Mouse (Mus musculus) frontal cortex, adult (tissue): ENCODE data around the gene Abtb1.

Experiments
- ATAC-seq: cut with Nextera tagmentation; 2 replicates; pipeline ENCODE4 v1.9.2; 2017; ENCODE audit warnings: mild to moderate bottlenecking, moderate library complexity, mixed read lengths; ENCODE audit not compliant: low TSS enrichment

Abtb1 gene

GRCm38 (mm10) chr6:88803051-88803450 lies 38.7 kb downstream of the Abtb1 start:
- no peak for ATAC-seq

GRCm38 (mm10) chr6:88800735-88801134 lies 41.0 kb downstream of the Abtb1 start:
- no peak for ATAC-seq

GRCm38 (mm10) chr6:88800191-88800590 lies 41.6 kb downstream of the Abtb1 start:
- ATAC-seq: no peak

GRCm38 (mm10) chr6:88794561-88794971 lies 47.2 kb downstream of the Abtb1 start:
- ATAC-seq: no peak

- peak; percentile 48 for ATAC-seq
These were observed 47.9 kb downstream of the Abtb1 start for GRCm38 (mm10) chr6:88793872-88794271.

GRCm38 (mm10) chr6:88793243-88793642 lies 48.5 kb downstream of the Abtb1 start:
- ATAC-seq: peak; percentile 7; the same call in 1 of the 2 replicates

- ATAC-seq: peak; percentile 31; the same call in 1 of the 2 replicates
These were observed 49.6 kb downstream of the Abtb1 start for GRCm38 (mm10) chr6:88792147-88792691.

GRCm38 (mm10) chr6:88791299-88791698 lies 50.5 kb downstream of the Abtb1 start:
- no peak for ATAC-seq

- no peak for ATAC-seq
These were observed 53.6 kb downstream of the Abtb1 start for GRCm38 (mm10) chr6:88788219-88788618.

GRCm38 (mm10) chr6:88787496-88787895 lies 54.3 kb downstream of the Abtb1 start:
- 0 out of 2 replicates have a peak, but pooled peaks have one; percentile 3 for ATAC-seq

GRCm38 (mm10) chr6:88786732-88787445 lies 54.9 kb downstream of the Abtb1 start:
- ATAC-seq: peak; percentile 18
